Mouse (Mus musculus): ENCODE measurements around the gene Olfr669. TPM values are rescaled to one million over a fixed set of nuclear protein-coding genes. Genes with fewer than 3 reads are reported as not detected.
"Not testable (repeated sequence)": the region's sequence is repeated elsewhere in the genome, so short reads cannot be mapped to it uniquely, and the experiment has no call there.

Gene Olfr669
- total RNA-seq (2021) = not detected
- long read RNA-seq, experiment 1 = 0 reads
- long read RNA-seq, experiment 2 = 0 reads

- DNase-seq = no peak
These were observed at the start of gene Olfr669 for GRCm38 (mm10) chr7:104933940-104934339. Gene Olfr669 (plus strand): TSS chr7:104934240.

- DNase-seq = no peak
These were observed 38.2 kb upstream of the Olfr669 start, which contains the start of gene Olfr666 for GRCm38 (mm10) chr7:104895852-104896251. Gene Olfr666 (minus strand): TSS chr7:104895952.

GRCm38 (mm10) chr7:104921382-104921781, 12.7 kb upstream of the Olfr669 start, which contains the start of gene Olfr667:
Gene Olfr667 (minus strand): TSS chr7:104921482.
- DNase-seq = no peak

GRCm38 (mm10) chr7:104927957-104928356, 6.1 kb upstream of the Olfr669 start, which contains the start of gene Olfr668:
Gene Olfr668 (minus strand): TSS chr7:104928057.
- DNase-seq = no peak

GRCm38 (mm10) chr7:104950234-104950633, 16.2 kb downstream of the Olfr669 start:
- not testable (repeated sequence) for DNase-seq

GRCm38 (mm10) chr7:104962520-104962919, 28.5 kb downstream of the Olfr669 start, which contains the start of gene Olfr670:
Gene Olfr670 (minus strand): TSS chr7:104962620.
- no peak for DNase-seq

GRCm38 (mm10) chr7:104972507-104972906, 38.5 kb downstream of the Olfr669 start:
- DNase-seq = not testable (repeated sequence)

GRCm38 (mm10) chr7:104979026-104979425, 45.0 kb downstream of the Olfr669 start, which contains the start of gene Olfr671:
Gene Olfr671 (minus strand): TSS chr7:104979126.
- no peak for DNase-seq

Other genes starting within 250 kb of the Olfr669 start
- gene Olfr661, start 247.7 kb upstream of the Olfr669 start, total RNA-seq (2021) = not detected
- not detected for gene Usp17le, start 156.8 kb upstream of the Olfr669 start, total RNA-seq (2021)
- under 1 TPM in 1 of 2 experiments, not detected in 1; 0.20 TPM for gene Usp17lb, start 91.6 kb upstream of the Olfr669 start, total RNA-seq (2021)
- not detected for gene Usp17la, start 77.2 kb upstream of the Olfr669 start, total RNA-seq (2021)
- gene Olfr665, start 56.2 kb upstream of the Olfr669 start, total RNA-seq (2021) = not detected
- not detected for gene Olfr666, start 38.3 kb upstream of the Olfr669 start, total RNA-seq (2021)
- gene Olfr667, start 12.8 kb upstream of the Olfr669 start, total RNA-seq (2021) = not detected
- not detected for gene Olfr668, start 6.2 kb upstream of the Olfr669 start, total RNA-seq (2021)
- gene Olfr670, start 28.4 kb downstream of the Olfr669 start, total RNA-seq (2021) = not detected
- not detected for gene Olfr671, start 44.9 kb downstream of the Olfr669 start, total RNA-seq (2021)
- not detected for gene Olfr672, start 67.8 kb downstream of the Olfr669 start, total RNA-seq (2021)
- not detected for gene Olfr675, start 94.2 kb downstream of the Olfr669 start, total RNA-seq (2021)
- not detected for gene Olfr676, start 98.5 kb downstream of the Olfr669 start, total RNA-seq (2021)
- not detected for gene Olfr677, start 117.1 kb downstream of the Olfr669 start, total RNA-seq (2021)
- not detected for gene Olfr678, start 130.2 kb downstream of the Olfr669 start, total RNA-seq (2021)
- gene Olfr679, start 147.0 kb downstream of the Olfr669 start, total RNA-seq (2021) = not detected
- not detected for gene Olfr680-ps1, start 158.6 kb downstream of the Olfr669 start, total RNA-seq (2021)
- not detected for gene Olfr681, start 182.6 kb downstream of the Olfr669 start, total RNA-seq (2021)
- not detected for gene Olfr683, start 212.8 kb downstream of the Olfr669 start, total RNA-seq (2021)
- not detected for gene Olfr684, start 229.4 kb downstream of the Olfr669 start, total RNA-seq (2021)

Data from adrenal gland, postnatal 36 days (tissue).